Mouse (Mus musculus): ENCODE results near the gene Prss50. TPM values are rescaled to one million over a fixed set of nuclear protein-coding genes. Genes with fewer than 3 reads are reported as not detected.

Prss50 gene
- total and polyA plus RNA-seq, 3 experiments, result not detected

- Histone ChIP-seq H3K9me3 (replicated peaks; ENCODE audit: insufficient read depth, low read length) (no peaks in the 10 kb centered on the region), H3K9ac (ENCODE audit: control insufficient read depth, low read depth, low read length, poor library complexity, severe bottlenecking) (no peak overlapping the region), H3K79me2 (ENCODE audit: control insufficient read depth, insufficient read depth, low read length, poor library complexity) (no peaks in the 10 kb centered on the region), H3K27me3 (ENCODE audit: control insufficient read depth in 1 of 2, insufficient read depth in 2 of 2, low read length in 2 of 2) (no peaks in the 10 kb centered on the region), H3K36me3 (ENCODE audit: control insufficient read depth in 1 of 2, insufficient read depth in 2 of 2, low read length in 2 of 2) (no peaks in the 10 kb centered on the region), H3K4me3 (ENCODE audit: control insufficient read depth in 1 of 2, insufficient read depth in 1 of 2, low read depth in 2 of 2, low read length in 2 of 2) (no peak overlapping the region), H3K4me1 (ENCODE audit: control insufficient read depth in 1 of 2, insufficient read depth in 2 of 2, low read length in 2 of 2) (no peaks in the 10 kb centered on the region), H3K27ac (ENCODE audit: control insufficient read depth, low read depth, low read length) (no peak overlapping the region)
- DNase-seq (ENCODE audit: low read depth, low spot score), result no peak
- no peak for TF ChIP-seq MAFK (IDR thresholded peaks at IDR 0.05; ENCODE audit: borderline replicate concordance, low read depth, low read length)
- TF ChIP-seq SIN3A (IDR thresholded peaks at IDR 0.05; ENCODE audit: low read length), result no peak
- TF ChIP-seq MAZ (IDR thresholded peaks at IDR 0.05; ENCODE audit: low read depth, low read length), result no peak
- TF ChIP-seq USF2 (IDR thresholded peaks at IDR 0.05; ENCODE audit: borderline replicate concordance in 1 of 2, insufficient read depth in 1 of 2, low read depth in 1 of 2, low read length in 2 of 2), result no peak
- TF ChIP-seq RAD21 (IDR thresholded peaks at IDR 0.05; ENCODE audit: low read depth, low read length), result no peak
- no peak for TF ChIP-seq TAL1 (IDR thresholded peaks at IDR 0.05; ENCODE audit: low read length)
- TF ChIP-seq E2F4 (IDR thresholded peaks at IDR 0.05; ENCODE audit: borderline replicate concordance, low read depth, low read length), result no peak
- no peak for TF ChIP-seq HCFC1 (IDR thresholded peaks at IDR 0.05; ENCODE audit: low read depth, low read length)
- no peak for TF ChIP-seq MXI1 (IDR thresholded peaks at IDR 0.05; ENCODE audit: low read depth, low read length)
Observed at GRCm38 (mm10) chr9:110875288-110875695, 17.5 kb downstream of the Prss50 start.

GRCm38 (mm10) chr9:110877353-110877752 lies 19.6 kb downstream of the Prss50 start:
- Histone ChIP-seq H3K9ac (ENCODE audit: control insufficient read depth, low read depth, low read length, poor library complexity, severe bottlenecking) (no peak overlapping the region), H3K4me1 (ENCODE audit: control insufficient read depth in 1 of 2, insufficient read depth in 2 of 2, low read length in 2 of 2) (no peaks in the 10 kb centered on the region), H3K36me3 (ENCODE audit: control insufficient read depth in 1 of 2, insufficient read depth in 2 of 2, low read length in 2 of 2) (no peaks in the 10 kb centered on the region), H3K27ac (ENCODE audit: control insufficient read depth, low read depth, low read length) (no peak overlapping the region), H3K4me3 (ENCODE audit: control insufficient read depth in 1 of 2, insufficient read depth in 1 of 2, low read depth in 2 of 2, low read length in 2 of 2) (no peak overlapping the region), H3K79me2 (ENCODE audit: control insufficient read depth, insufficient read depth, low read length, poor library complexity) (no peaks in the 10 kb centered on the region), H3K9me3 (replicated peaks; ENCODE audit: insufficient read depth, low read length) (no peaks in the 10 kb centered on the region), H3K27me3 (ENCODE audit: control insufficient read depth in 1 of 2, insufficient read depth in 2 of 2, low read length in 2 of 2) (no peaks in the 10 kb centered on the region)
- DNase-seq (ENCODE audit: low read depth, low spot score), result no peak
- TF ChIP-seq USF1 (IDR thresholded peaks at IDR 0.05; ENCODE audit: low read depth, low read length) (no peak), SIN3A (IDR thresholded peaks at IDR 0.05; ENCODE audit: low read length) (no peak), TAL1 (IDR thresholded peaks at IDR 0.05; ENCODE audit: low read length) (no peak), ZNF384 (IDR thresholded peaks at IDR 0.05; ENCODE audit: low read depth, low read length) (no peak), MYC (IDR thresholded peaks at IDR 0.05; ENCODE audit: low read depth, low read length) (no peak), MAZ (IDR thresholded peaks at IDR 0.05; ENCODE audit: low read depth, low read length) (no peak), SMC3 (IDR thresholded peaks at IDR 0.05; ENCODE audit: low read depth, low read length) (no peak), KAT2A (conservative IDR thresholded peaks at IDR 0.05; ENCODE audit: low read depth, low read length) (no peak), POLR2A (IDR thresholded peaks at IDR 0.05; ENCODE audit: control insufficient read depth in 1 of 2, insufficient read depth in 1 of 2, low read depth in 1 of 2, low read length in 2 of 2, poor library complexity in 1 of 2) (no peak), MAX (IDR thresholded peaks at IDR 0.05; ENCODE audit: low read length) (no peak), ETS1 (IDR thresholded peaks at IDR 0.05; ENCODE audit: low read depth, low read length) (no peak), NELFE (IDR thresholded peaks at IDR 0.05; ENCODE audit: low read depth, low read length) (no peak), UBTF (IDR thresholded peaks at IDR 0.05; ENCODE audit: borderline replicate concordance, insufficient read depth, low read depth, low read length) (no peak), ELF1 (IDR thresholded peaks at IDR 0.05; ENCODE audit: low read depth, low read length) (no peak), GABPA (IDR thresholded peaks at IDR 0.05; ENCODE audit: low read depth, low read length) (no peak), USF2 (IDR thresholded peaks at IDR 0.05; ENCODE audit: borderline replicate concordance in 1 of 2, insufficient read depth in 1 of 2, low read depth in 1 of 2, low read length in 2 of 2) (no peak), GATA1 (IDR thresholded peaks at IDR 0.05; ENCODE audit: low read depth, low read length) (no peak), MEF2A (IDR thresholded peaks at IDR 0.05; ENCODE audit: extremely low read depth, insufficient replicate concordance, low read depth, low read length, poor library complexity, severe bottlenecking) (no peak), JUND (IDR thresholded peaks at IDR 0.05; ENCODE audit: low read depth, low read length) (no peak), TCF12 (IDR thresholded peaks at IDR 0.05; ENCODE audit: low read depth, low read length) (no peak)
